Mouse (Mus musculus): ENCODE measurements at regions not wholly inside any gene's neighbourhood (a gene's known extent, or its start where the extent isn't known, plus 50 kb on each side); places are given as distances from the start of the nearest gene placed in this dataset.

DNA sequence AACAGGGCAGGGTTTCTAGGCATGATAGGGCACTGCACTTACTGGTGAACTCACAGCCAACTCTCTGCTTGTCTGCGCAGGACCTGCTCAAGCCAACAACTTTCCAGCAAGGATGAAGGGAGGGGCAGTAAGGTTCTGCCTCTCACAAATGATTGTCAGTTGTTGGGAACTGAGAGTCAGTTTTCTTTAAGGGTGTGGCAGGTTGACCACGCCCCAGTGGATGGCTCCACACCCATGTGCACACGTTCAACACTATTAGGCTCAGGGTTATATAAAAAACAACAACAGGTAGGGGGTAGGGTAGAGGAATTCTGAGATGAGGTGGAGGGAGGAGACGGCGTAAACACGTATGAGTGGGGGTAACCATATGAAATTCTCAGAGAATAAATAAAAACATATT is 210.9 kb upstream of the Kit start:
- Histone ChIP-seq H3K9me3 (ENCODE audit: low read length) (no peaks in the 10 kb centered on the region), H3K4me2 (ENCODE audit: low read depth) (no peak overlapping the region), H3K36me3 (ENCODE audit: insufficient read depth) (no peaks in the 10 kb centered on the region), H3K4me3 (ENCODE audit: low read depth, low read length) (no peak overlapping the region), H3K9ac (no peak overlapping the region), H3K27me3 (ENCODE audit: insufficient read depth, low read length) (no peaks in the 10 kb centered on the region), H3K4me1 (ENCODE audit: insufficient read depth) (no peaks in the 10 kb centered on the region), H3K27ac (ENCODE audit: low read depth, low read length) (no peak overlapping the region)
- ATAC-seq = no peak
- 94% methylated on average over 6 of the region's 6 CpGs for WGBS
- DNase-seq = no peak
- no peak for TF ChIP-seq CTCF (IDR thresholded peaks at IDR 0.05; ENCODE audit: low read depth)

DNA sequence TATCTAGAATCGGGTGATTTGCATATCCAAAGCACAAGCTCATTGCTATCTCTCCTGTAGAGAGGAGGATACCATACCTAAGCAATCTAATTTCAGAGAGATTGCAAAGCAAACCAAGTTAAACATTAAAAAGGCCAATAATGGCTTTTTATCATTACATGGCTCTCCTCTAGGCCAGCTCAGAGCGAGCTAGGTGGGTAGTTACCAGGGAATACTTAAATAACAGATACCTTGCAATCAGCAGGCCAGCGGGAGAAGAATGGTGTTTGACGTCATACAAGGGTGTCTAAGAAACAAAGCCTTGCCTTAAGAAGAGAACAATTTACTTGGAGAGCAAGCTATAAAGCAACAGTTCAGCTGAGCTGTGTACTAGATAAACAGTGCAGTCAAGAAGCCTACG is 207.4 kb upstream of the Kit start:
- Histone ChIP-seq H3K27me3 (ENCODE audit: insufficient read depth, low read length) (no peaks in the 10 kb centered on the region), H3K4me1 (ENCODE audit: insufficient read depth) (no peaks in the 10 kb centered on the region), H3K4me3 (ENCODE audit: low read depth, low read length) (no peak overlapping the region), H3K9me3 (ENCODE audit: low read length) (no peaks in the 10 kb centered on the region), H3K4me2 (ENCODE audit: low read depth) (no peak overlapping the region), H3K36me3 (ENCODE audit: insufficient read depth) (no peaks in the 10 kb centered on the region), H3K27ac (ENCODE audit: low read depth, low read length) (no peak overlapping the region), H3K9ac (no peak overlapping the region)
- ATAC-seq (no peak), DNase-seq (no peak)
- whole genome bisulfite sequencing = 84% methylated on average over 5 of the region's 5 CpGs
- no peak for TF ChIP-seq CTCF (IDR thresholded peaks at IDR 0.05; ENCODE audit: low read depth)

DNA sequence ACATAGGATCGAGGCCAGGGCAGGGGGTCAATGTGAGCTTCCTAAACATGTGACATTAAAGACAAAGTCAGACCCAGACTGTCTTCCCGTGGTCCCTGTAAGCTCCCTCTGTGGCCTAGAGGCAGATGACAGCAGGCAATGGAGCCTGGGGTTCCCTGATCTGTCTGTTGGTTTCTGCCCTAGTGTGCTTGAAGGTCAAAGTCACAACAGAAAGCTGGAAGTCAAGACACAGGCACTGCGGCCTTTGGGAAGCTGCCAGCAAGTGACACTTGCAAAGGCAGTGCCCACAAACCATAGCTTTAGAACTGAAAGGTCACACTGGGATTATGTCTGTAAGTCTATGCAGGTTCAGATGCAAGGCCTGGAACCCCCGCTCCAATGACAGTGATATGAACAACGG is 206.0 kb upstream of the Kit start:
- Histone ChIP-seq H3K27ac (ENCODE audit: low read depth, low read length) (no peak overlapping the region), H3K27me3 (ENCODE audit: insufficient read depth, low read length) (no peaks in the 10 kb centered on the region), H3K9ac (no peak overlapping the region), H3K4me1 (ENCODE audit: insufficient read depth) (no peaks in the 10 kb centered on the region), H3K4me3 (ENCODE audit: low read depth, low read length) (no peak overlapping the region), H3K4me2 (ENCODE audit: low read depth) (no peak overlapping the region), H3K36me3 (ENCODE audit: insufficient read depth) (no peaks in the 10 kb centered on the region), H3K9me3 (ENCODE audit: low read length) (no peaks in the 10 kb centered on the region)
- DNase-seq = no peak
- ATAC-seq = no peak
- 84% methylated on average over 5 of the region's 5 CpGs for WGBS
- TF ChIP-seq CTCF (IDR thresholded peaks at IDR 0.05; ENCODE audit: low read depth) = no peak

DNA sequence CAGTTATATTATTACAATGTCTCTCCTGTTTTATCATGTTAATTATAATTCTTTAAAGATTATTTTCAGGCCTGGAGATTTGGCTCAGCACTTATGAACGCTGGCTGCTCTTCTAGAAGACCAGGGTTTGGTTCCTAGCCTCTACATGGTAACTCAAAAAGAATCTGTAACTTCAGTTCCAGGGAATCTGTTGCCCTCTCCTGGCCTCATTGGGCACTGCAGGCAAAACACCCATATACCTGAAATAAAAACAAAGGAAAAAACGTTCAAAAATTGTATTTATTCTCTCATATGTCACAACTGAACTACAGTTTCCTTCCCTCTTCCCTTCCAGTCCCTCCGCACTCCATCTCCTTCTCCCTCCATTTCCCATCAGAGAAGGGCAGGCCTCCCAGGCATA is 201.9 kb upstream of the Kit start:
- WGBS = 61% methylated on average over 3 of the region's 3 CpGs

DNA sequence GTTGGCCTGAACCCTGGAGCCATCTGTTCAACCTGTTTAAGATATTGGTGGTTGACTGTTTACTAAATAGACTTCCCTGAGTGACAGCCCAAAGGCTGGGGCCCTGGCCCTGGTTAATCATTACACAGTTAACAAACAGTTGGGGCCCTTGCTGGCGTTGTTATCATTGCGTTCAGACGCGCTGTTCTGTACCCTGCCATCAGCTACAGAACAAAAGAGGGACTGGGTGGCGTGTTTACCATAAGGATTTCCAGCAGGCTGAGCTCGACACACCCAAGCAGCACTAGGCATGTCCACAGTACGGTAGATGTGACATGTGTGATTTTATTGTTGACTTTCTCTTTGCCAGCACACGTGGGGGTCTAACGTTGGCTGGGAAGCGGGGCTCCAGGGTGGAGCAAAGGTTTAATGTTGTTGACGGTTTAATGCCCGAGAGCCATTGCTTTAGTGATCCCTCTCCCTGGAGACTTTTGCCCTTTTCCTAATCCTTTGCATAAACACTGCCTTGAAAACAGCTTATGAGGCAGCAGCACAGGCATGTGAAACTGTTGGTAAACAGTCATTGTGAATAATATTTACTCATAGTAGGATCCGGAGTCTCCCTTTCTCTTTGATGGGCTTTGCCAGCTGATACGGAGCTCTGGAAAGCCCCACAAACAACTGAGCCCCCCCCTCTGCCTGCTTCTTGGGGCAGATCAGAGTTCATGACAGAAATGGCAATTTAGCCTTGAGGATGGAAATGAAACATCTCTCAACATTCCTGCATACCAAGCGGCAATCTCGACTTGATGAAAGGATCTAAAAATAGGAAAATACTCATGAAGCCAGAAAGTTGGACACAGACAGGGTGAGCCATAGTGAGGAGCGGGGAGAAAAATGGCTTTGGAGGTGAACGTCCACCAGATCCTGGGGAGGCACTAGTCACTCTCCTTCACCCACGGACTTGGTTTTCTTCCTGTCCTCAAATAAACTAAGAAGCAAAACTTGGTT is 197.1 kb upstream of the Kit start:
- H3K9ac ChIP-seq = no peak overlapping the region
- no peaks in the 10 kb centered on the region for H3K27me3 ChIP-seq (ENCODE audit: insufficient read depth, low read length)
- H3K9me3 ChIP-seq (ENCODE audit: low read length) = no peaks in the 10 kb centered on the region
- no peak overlapping the region for H3K4me2 ChIP-seq (ENCODE audit: low read depth)
- ATAC-seq (peak; percentile 42; the same call in 1 of the 2 replicates), DNase-seq (no peak)
- 57% methylated on average over 19 of the region's 19 CpGs for WGBS
- no peak for TF ChIP-seq CTCF (IDR thresholded peaks at IDR 0.05; ENCODE audit: low read depth)
- H3K4me3 ChIP-seq (ENCODE audit: low read depth, low read length) = no peak overlapping the region
- no peaks in the 10 kb centered on the region for H3K36me3 ChIP-seq (ENCODE audit: insufficient read depth)
- H3K27ac ChIP-seq (ENCODE audit: low read depth, low read length) = no peak overlapping the region
- no peaks in the 10 kb centered on the region for H3K4me1 ChIP-seq (ENCODE audit: insufficient read depth)

More for the DNA sequence above, 201.9 kb upstream of the Kit start:
- peak; percentile 31; the same call in 1 of the 2 replicates for TF ChIP-seq CTCF (IDR thresholded peaks at IDR 0.05; ENCODE audit: low read depth)
- Histone ChIP-seq H3K36me3 (ENCODE audit: insufficient read depth) (no peaks in the 10 kb centered on the region), H3K4me1 (ENCODE audit: insufficient read depth) (no peaks in the 10 kb centered on the region), H3K4me2 (ENCODE audit: low read depth) (no peak overlapping the region), H3K9me3 (ENCODE audit: low read length) (no peaks in the 10 kb centered on the region), H3K4me3 (ENCODE audit: low read depth, low read length) (no peak overlapping the region), H3K9ac (no peak overlapping the region), H3K27ac (ENCODE audit: low read depth, low read length) (no peak overlapping the region), H3K27me3 (ENCODE audit: insufficient read depth, low read length) (no peaks in the 10 kb centered on the region)
- DNase-seq (no peak), ATAC-seq (no peak)

DNA sequence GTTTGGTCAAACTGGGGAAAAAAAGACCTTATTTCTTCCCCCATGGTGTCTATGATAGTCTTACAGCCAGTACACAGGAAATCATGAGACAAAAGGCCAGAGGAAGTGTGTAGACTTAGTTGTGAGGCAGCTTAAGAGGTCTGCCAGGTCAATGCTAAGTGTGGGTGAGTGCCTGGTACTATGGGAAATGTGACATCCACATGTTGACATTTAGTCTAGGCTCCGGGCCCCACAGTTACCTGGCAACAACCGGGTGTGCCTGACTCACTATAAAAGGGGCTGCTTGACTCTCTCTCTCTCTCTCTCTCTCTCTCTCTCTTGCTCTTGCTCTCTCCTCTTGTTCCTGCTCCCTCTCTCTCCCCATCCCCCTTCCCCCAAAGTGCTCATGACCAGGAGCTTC is 196.1 kb upstream of the Kit start:
- Histone ChIP-seq H3K27ac (ENCODE audit: low read depth, low read length) (no peak overlapping the region), H3K9ac (no peak overlapping the region), H3K4me2 (ENCODE audit: low read depth) (no peak overlapping the region), H3K4me3 (ENCODE audit: low read depth, low read length) (no peak overlapping the region), H3K36me3 (ENCODE audit: insufficient read depth) (no peaks in the 10 kb centered on the region), H3K9me3 (ENCODE audit: low read length) (no peaks in the 10 kb centered on the region), H3K27me3 (ENCODE audit: insufficient read depth, low read length) (no peaks in the 10 kb centered on the region), H3K4me1 (ENCODE audit: insufficient read depth) (no peaks in the 10 kb centered on the region)
- 44% methylated on average over 2 of the region's 2 CpGs for WGBS
- no peak for DNase-seq
- no peak for ATAC-seq
- no peak for TF ChIP-seq CTCF (IDR thresholded peaks at IDR 0.05; ENCODE audit: low read depth)

DNA sequence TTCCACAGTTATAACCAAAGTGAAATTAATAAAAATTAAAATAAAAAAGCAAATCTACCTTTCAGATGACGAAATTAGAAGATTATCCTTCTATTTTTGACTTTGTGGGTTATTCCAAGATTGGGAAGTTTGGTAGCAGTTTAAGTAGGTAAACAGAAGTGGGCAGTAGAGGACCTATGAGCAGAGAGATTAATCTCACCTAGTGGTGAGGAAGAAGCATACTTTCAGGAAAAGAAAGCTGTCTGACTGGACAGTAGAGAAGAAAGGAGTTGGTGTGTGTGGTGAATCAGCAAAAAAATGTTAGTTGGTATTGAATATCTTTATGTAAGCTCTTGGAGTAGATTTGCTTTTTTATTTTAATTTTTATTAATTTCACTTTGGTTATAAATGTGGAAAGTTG is 194.4 kb upstream of the Kit start:
- Histone ChIP-seq H3K4me2 (ENCODE audit: low read depth) (no peak overlapping the region), H3K27me3 (ENCODE audit: insufficient read depth, low read length) (no peaks in the 10 kb centered on the region), H3K9me3 (ENCODE audit: low read length) (no peaks in the 10 kb centered on the region), H3K9ac (no peak overlapping the region), H3K4me1 (ENCODE audit: insufficient read depth) (no peaks in the 10 kb centered on the region), H3K36me3 (ENCODE audit: insufficient read depth) (no peaks in the 10 kb centered on the region), H3K27ac (ENCODE audit: low read depth, low read length) (no peak overlapping the region), H3K4me3 (ENCODE audit: low read depth, low read length) (no peak overlapping the region)
- WGBS = 69% methylated on average over 1 of the region's 1 CpGs
- TF ChIP-seq CTCF (IDR thresholded peaks at IDR 0.05; ENCODE audit: low read depth) = peak; percentile 36; the same call in 1 of the 2 replicates
- DNase-seq (no peak), ATAC-seq (no peak)

All from forebrain, postnatal 0 days (tissue).